Mouse (Mus musculus) naive thymus-derived CD4-positive, alpha-beta T cell, adult 5 months (primary cell): ENCODE data around the gene Knstrn. TPM values are rescaled to one million over a fixed set of nuclear protein-coding genes. Genes with fewer than 3 reads are reported as not detected.

Experiments used
- polyA plus RNA-seq: library from polyadenylated mRNA; unstranded; fragments of 100-300 nt; shearing (Covaris generic); gene quantifications from one replicate; pipeline ENCODE4 v1.2.1, GENCODE M21; 2017

Knstrn gene
- 5.8 TPM for polyA plus RNA-seq

DNA sequence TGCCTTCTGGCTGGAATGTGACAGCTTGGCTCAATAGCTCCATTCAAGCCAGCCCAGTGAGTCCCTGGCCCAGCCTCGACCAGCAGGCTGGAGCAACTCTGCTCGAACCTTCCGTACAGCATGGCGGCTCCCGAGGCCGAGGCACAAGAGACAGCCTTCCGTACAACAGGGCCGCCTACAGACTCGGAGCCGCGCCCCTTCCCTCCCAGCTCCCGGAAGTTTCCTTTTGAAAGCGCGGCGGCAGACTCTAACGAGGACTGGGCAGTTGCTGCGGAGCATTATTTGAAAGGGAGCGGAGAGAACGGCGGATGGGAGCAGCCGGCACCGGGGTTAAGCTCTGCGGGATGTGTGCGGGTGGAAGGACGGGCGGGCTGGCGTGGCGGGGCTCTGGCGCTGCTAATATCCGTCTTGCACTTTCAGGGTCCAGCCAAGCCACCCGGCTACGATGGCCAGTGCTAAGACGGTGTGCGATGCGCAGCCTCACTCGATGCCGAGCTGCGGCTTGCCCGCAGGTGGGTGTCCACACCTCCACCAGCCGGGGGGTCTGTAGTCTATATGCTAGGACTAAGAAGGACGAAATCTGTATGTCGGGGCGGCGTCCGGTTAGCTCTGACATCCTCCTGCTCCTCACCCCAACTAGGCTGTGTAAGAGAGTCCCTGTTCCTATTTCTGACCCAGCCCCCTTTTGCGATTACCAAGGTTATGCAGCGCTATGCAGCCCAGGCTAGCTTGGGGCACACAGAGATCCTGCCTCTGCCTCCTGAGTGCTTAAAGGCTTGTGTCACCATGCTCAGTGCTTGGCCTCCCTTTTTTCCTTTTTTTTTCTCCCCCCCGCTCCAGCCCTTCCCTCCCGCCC is at the start of gene Knstrn:
Gene Knstrn, plus strand, starts transcription at position 23 of the 856 bp plus-strand sequence.

DNA sequence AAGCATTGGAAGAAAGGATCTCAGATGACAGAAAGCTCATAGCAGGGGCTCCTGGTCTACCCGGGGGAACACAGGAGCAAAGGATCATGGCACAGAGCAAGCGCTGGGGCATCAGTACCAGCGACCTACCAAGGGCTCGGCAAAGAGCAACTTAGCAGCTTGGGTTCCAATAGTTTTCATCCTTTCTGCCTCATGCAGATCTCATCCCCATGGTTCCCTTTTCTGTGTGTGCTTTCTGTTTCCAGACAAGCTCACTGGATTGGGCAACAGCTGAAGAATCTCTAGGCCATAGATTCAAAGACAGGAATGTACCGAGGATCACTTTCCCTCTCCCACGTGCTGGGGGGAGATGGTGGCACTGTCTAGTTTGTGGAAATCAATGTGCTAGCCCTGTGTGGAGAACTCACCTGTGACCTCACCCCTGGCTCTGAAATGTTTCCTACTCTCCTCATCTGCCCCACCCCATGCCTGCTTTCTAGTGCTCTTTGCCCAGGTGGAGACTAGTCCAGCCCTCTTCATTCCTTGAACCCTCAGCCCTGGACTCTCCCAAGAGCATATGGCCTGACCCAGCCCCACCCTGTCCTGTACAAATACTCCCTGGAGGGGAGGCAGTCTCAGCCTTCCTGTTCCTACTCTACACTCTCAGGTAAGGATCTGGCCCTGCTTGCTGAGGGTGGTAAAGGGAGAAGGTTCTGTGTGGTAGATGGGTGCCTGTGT is 41.5 kb upstream of the Knstrn start, which contains the start of gene Phgr1:
Gene Phgr1, plus strand, starts transcription at position 612 of the 717 bp plus-strand sequence.

DNA sequence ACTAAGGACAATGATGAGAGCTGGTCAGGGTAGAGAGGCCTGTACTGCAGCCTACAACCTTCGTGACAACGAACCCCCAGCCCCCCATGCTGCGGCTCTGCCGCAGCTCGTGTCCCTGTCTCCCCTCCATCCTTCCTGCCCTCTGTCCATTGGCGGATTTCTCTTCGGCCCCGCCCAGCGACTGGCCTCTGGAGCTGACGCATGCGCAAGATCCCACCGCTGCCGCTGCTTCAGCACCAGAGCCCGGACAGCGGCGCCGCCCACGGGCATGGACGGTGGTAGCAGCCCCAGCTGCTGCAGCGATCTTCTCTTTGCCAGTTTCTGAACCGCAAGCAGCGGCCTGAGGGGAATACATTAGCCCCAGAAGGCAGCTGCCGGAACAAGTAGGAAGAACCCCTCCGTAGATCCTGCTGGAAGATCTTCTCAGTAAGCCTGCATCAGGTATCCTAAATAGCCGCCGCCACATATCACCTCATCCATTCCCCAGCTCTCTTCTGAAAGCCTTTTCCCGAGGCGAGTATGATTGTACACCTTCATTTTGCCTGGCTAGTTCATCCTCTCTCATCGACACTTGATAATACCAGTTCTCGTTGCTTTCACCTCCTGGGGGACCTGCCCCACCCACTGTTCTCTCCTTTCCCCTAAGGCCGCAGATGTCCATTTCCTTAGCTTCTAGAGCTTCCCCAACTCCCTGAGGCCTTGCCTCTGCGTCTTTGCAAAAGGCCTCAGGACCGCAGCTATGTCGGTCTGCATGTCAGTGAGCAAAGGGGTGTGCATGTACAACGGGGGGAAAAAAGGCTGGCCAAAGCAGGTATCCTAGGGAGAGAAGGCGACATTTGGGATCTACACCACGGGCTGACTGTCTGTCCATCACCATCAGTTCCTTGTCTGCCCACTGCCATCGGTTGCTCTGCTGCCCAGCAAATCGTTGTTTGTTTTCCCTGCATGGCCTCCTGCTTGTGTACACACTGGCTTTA is 34.0 kb upstream of the Knstrn start, which contains the start of gene Disp2:
Gene Disp2, plus strand, starts transcription at position 216 of the 977 bp plus-strand sequence.

GRCm38 (mm10) chr2:118861454-118862339 is 47.9 kb downstream of the Knstrn start, which contains the start of gene Ivd:
Gene Ivd, plus strand, starts transcription at chr2:118861954.

GRCm38 (mm10) chr2:118899981-118900825 is 86.4 kb downstream of the Knstrn start, which contains the start of gene Bahd1:
Gene Bahd1, plus strand, starts transcription at chr2:118900377.

Other genes with a start within 250 kb of the Knstrn start
- gene Bub1b, start 215.8 kb upstream of the Knstrn start, polyA plus RNA-seq = 0.77 TPM
- not detected for gene Pak6, start 150.7 kb upstream of the Knstrn start, polyA plus RNA-seq
- gene Ankrd63, start 110.0 kb upstream of the Knstrn start, polyA plus RNA-seq = not detected
- 54.0 TPM for gene Plcb2, start 85.6 kb upstream of the Knstrn start, polyA plus RNA-seq
- gene Inafm2, start 68.2 kb upstream of the Knstrn start, polyA plus RNA-seq = 8.7 TPM
- not detected for gene Ccdc9b, start 51.3 kb upstream of the Knstrn start, polyA plus RNA-seq
- not detected for gene Phgr1, start 41.2 kb upstream of the Knstrn start, polyA plus RNA-seq
- gene Disp2, start 34.3 kb upstream of the Knstrn start, polyA plus RNA-seq = not detected
- 94.3 TPM for gene Ivd, start 48.0 kb downstream of the Knstrn start, polyA plus RNA-seq
- 21.3 TPM for gene Bahd1, start 86.4 kb downstream of the Knstrn start, polyA plus RNA-seq
- 1.4 TPM for gene Chst14, start 112.5 kb downstream of the Knstrn start, polyA plus RNA-seq
- gene Ccdc32, start 215.4 kb downstream of the Knstrn start, polyA plus RNA-seq = 13.4 TPM
- gene Rpusd2, start 220.8 kb downstream of the Knstrn start, polyA plus RNA-seq = 3.7 TPM
- 2.1 TPM for gene Knl1, start 233.1 kb downstream of the Knstrn start, polyA plus RNA-seq